Mouse (Mus musculus) spleen, postnatal 36 days (tissue): Measurements from ENCODE around the gene Zdhhc4.

Experiments
- DNase-seq, 2 experiments: peaks; one replicate each; pipeline ENCODE4 v3.0.0; 2022; ENCODE audit warnings: low spot score in 2 of 2, mixed read lengths in 1 of 2

Gene Zdhhc4

GRCm38 (mm10) chr5:143328690-143329495 is at the start of gene Zdhhc4:
Zdhhc4 (minus strand) TSS chr5:143329256.
- peak; percentile 87 to 90 for DNase-seq

- DNase-seq, result no peak
Observed at GRCm38 (mm10) chr5:143376156-143376555, 47.1 kb upstream of the Zdhhc4 start.

- DNase-seq, result peak in 1 of 2 experiments; percentile 25
Observed at GRCm38 (mm10) chr5:143375242-143375641, 46.2 kb upstream of the Zdhhc4 start.

GRCm38 (mm10) chr5:143372818-143373217 is 43.8 kb upstream of the Zdhhc4 start:
- no peak for DNase-seq

- no peak for DNase-seq
Observed at GRCm38 (mm10) chr5:143371146-143371510, 42.1 kb upstream of the Zdhhc4 start.

- DNase-seq, result no peak
Observed at GRCm38 (mm10) chr5:143370416-143371145, 41.5 kb upstream of the Zdhhc4 start.

- DNase-seq, result no peak
Observed at GRCm38 (mm10) chr5:143369611-143370255, 40.7 kb upstream of the Zdhhc4 start.

- DNase-seq, result no peak
Observed at GRCm38 (mm10) chr5:143367931-143368330, 38.9 kb upstream of the Zdhhc4 start.

- no peak for DNase-seq
Observed at GRCm38 (mm10) chr5:143363678-143364615, 34.9 kb upstream of the Zdhhc4 start.

GRCm38 (mm10) chr5:143361428-143361827 is 32.4 kb upstream of the Zdhhc4 start:
- no peak for DNase-seq

GRCm38 (mm10) chr5:143360000-143360399 is 30.9 kb upstream of the Zdhhc4 start:
- DNase-seq, result no peak

- no peak for DNase-seq
Observed at GRCm38 (mm10) chr5:143359263-143359662, 30.2 kb upstream of the Zdhhc4 start.

GRCm38 (mm10) chr5:143357564-143357963 is 28.5 kb upstream of the Zdhhc4 start:
- no peak for DNase-seq

- no peak for DNase-seq
Observed at GRCm38 (mm10) chr5:143356686-143357388, 27.8 kb upstream of the Zdhhc4 start, which contains the start of gene Grid2ip. Grid2ip (plus strand) TSS chr5:143357338.

GRCm38 (mm10) chr5:143356017-143356416 is 27.0 kb upstream of the Zdhhc4 start:
- DNase-seq, result no peak

GRCm38 (mm10) chr5:143346367-143346766 is 17.3 kb upstream of the Zdhhc4 start:
- DNase-seq, result no peak

- DNase-seq, result no peak
Observed at GRCm38 (mm10) chr5:143339603-143340002, 10.5 kb upstream of the Zdhhc4 start.

GRCm38 (mm10) chr5:143336559-143336958 is 7.5 kb upstream of the Zdhhc4 start:
- DNase-seq, result no peak

GRCm38 (mm10) chr5:143335089-143335460 is 6.0 kb upstream of the Zdhhc4 start:
- no peak for DNase-seq

GRCm38 (mm10) chr5:143334418-143335088 is 5.5 kb upstream of the Zdhhc4 start:
- DNase-seq, result no peak
